Comparison of ENCODE assay signal across 8 mouse cellular contexts in the genomic region with DNA sequence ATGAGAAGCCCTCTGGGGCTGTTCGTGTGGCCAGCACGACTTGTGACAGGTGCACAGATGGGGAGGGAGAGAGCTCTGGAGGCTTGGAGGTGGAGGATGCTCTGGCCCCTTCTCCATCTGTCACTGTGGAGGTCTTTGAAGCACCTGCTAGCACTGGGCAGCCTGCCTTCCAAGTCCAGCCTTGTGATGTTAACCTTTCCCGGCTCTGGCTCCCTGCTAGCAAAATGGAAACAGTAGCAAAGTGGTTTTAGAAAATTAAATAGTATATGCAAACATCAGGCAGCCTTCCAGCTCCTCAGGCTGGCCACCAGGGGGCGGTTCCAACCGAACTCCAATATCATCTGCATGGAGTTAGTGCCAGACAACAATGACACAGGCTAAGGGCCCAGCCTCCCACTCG. TPM values are rescaled to one million over a fixed set of nuclear protein-coding genes. Genes with fewer than 3 reads are reported as not detected.
DNase-seq lines count a peak whose midpoint lies in the region; TF ChIP-seq lines count a peak whose summit lies in the region.

No protein-coding gene starts in this region.

- H3K4me1 ChIP-seq in thymus, adult 2 months (replicated peaks; ENCODE audit: control insufficient read depth, insufficient read depth, low read length) = peaks cover 23% of the 10 kb centered on the region

- peak; percentile 70; the same call in 1 of the 2 replicates for TF ChIP-seq CTCF in thymus, adult 2 months (IDR thresholded peaks at IDR 0.05; ENCODE audit: borderline replicate concordance, control insufficient read depth, extremely low read depth, insufficient read depth, low read length, poor library complexity)

- H3K36me3 ChIP-seq in thymus, adult 2 months (ENCODE audit: control insufficient read depth, insufficient read depth, low read length) = no peaks in the 10 kb centered on the region

- WGBS in thymus, adult 2 months = 72% methylated on average over 6 of the region's 6 CpGs

- intact Hi-C loops in heart, postnatal 14 days (cut with DNase I) = no loop called here
- intact Hi-C loops in heart, postnatal 36 days (cut with DNase I) = no loop called here

- no peak overlapping the region for H3K27ac ChIP-seq in thymus, adult 2 months (ENCODE audit: control insufficient read depth, insufficient read depth, low read length)

- H3K4me3 ChIP-seq in thymus, adult 2 months (ENCODE audit: control insufficient read depth, insufficient read depth, low read length) = no peak overlapping the region

- DNase-seq in heart, postnatal 14 days = peak; percentile 51
- DNase-seq in heart, postnatal 36 days = no peak
- peak; percentile 59 for DNase-seq in thymus, adult 2 months
- no peak for DNase-seq in thymus, adult 18-20 months
- DNase-seq in cerebellum, postnatal 14 days = peak; percentile 77 to 83
- DNase-seq in spleen, postnatal 4 days (ENCODE audit: low spot score in 2 of 2) = peak; percentile 50 to 79
- DNase-seq in heart, adult 9 months (ENCODE audit: low spot score in 2 of 2) = no peak
- DNase-seq in embryo, embryonic 9.5 days (ENCODE audit: extremely low spot score) = no peak

- TF ChIP-seq POLR2A in thymus, adult 2 months (IDR thresholded peaks at IDR 0.05; ENCODE audit: control insufficient read depth, extremely low read depth, insufficient read depth, low read length, poor library complexity) = no peak

- H3K27me3 ChIP-seq in thymus, adult 2 months (ENCODE audit: control insufficient read depth, insufficient read depth, low read length) = no peaks in the 10 kb centered on the region

RNA-seq across cellular contexts. Expression of gene Itpr3, which starts 14.5 kb away (rescaled TPM):
- 1 to 10 TPM; 7.2 to 7.7 TPM for total RNA-seq in heart, postnatal 14 days (2021)
- total RNA-seq in heart, postnatal 36 days (2021) = 1 to 10 TPM; 5.3 to 6.7 TPM
- polyA plus RNA-seq in thymus, adult 2 months (2012; rRNA removed) = 42.0 and 54.2 TPM in 2 replicates

RNA-seq across cellular contexts. Expression of gene Bak1, which starts 42.8 kb away (rescaled TPM):
- 10 to 100 TPM; 30.6 to 36.0 TPM for total RNA-seq in heart, postnatal 14 days (2021)
- total RNA-seq in heart, postnatal 36 days (2021) = 10 to 100 TPM; 20.0 to 21.2 TPM
- polyA plus RNA-seq in thymus, adult 2 months (2012; rRNA removed) = 118 and 131 TPM in 2 replicates

Comparison
In these comparisons a context has a peak if more than half of its experiments do, and no peak if none do; other contexts are left out.
1. DNase-seq: peak in heart, postnatal 14 days (2 of 2), thymus, adult 2 months (single experiment), cerebellum, postnatal 14 days (2 of 2) and spleen, postnatal 4 days (2 of 2); none in heart, postnatal 36 days (0 of 2), thymus, adult 18-20 months (0 of 2), heart, adult 9 months (0 of 2) and embryo, embryonic 9.5 days (single experiment).